Mouse (Mus musculus): Measurements from ENCODE around the gene Spast. TPM values are rescaled to one million over a fixed set of nuclear protein-coding genes. Genes with fewer than 3 reads are reported as not detected.
"Not testable (repeated sequence)": the region's sequence is repeated elsewhere in the genome, so short reads cannot be mapped to it uniquely, and the experiment has no call there.

The Spast gene
- polyA plus RNA-seq, 1 experiment: 11.5 TPM

- not testable (repeated sequence) for DNase-seq (ENCODE audit: low spot score)
These were observed 11.6 kb upstream of the Spast start for GRCm38 (mm10) chr17:74327195-74327594.

DNA sequence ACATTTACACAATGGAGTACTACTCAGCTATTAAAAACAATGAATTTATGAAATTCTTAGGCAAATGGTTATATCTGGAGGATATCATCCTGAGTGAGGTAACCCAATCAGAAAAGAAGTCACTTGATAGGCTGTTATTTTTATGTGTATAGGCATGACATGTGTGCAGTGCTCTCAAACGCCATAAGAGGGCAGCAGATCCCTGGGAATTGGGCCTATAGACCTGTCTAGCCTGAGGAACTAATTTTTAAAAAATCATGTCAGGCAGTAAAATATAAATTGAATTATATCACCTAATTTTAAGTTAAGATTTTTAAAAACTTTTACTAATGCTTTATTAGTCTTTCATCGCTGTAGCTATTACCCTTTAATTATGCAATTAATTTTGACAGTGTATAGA is 10.6 kb upstream of the Spast start:
- not testable (repeated sequence) for DNase-seq (ENCODE audit: low spot score)

- DNase-seq (ENCODE audit: low spot score): no peak
These were observed 7.6 kb upstream of the Spast start for GRCm38 (mm10) chr17:74331049-74331676.

GRCm38 (mm10) chr17:74338225-74338931 is 409 bp upstream of the Spast start:
- peak; percentile 88 for DNase-seq (ENCODE audit: low spot score)

- no peak for DNase-seq (ENCODE audit: low spot score)
These were observed 2.4 kb downstream of the Spast start for GRCm38 (mm10) chr17:74341151-74341550.

DNA sequence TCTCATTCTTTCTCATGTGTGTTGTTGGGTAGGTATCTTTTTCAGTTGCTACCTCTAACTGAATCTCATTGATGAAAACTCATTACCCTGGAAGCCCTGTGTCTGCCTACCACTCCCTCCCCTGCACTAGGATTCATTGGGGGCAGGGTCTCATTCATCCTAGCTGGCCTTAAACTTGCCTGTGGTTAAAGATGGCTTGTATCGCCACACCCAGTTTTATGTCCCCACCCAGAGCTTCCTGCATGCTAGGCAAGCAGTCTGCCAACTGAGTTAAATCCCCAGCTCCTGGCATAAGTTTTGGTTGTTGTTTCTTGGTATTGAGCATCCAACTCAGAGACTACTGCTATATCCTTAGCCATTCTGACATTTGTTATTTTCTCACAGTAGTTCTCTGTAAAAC is 24.8 kb downstream of the Spast start:
- no peak for DNase-seq (ENCODE audit: low spot score)

DNA sequence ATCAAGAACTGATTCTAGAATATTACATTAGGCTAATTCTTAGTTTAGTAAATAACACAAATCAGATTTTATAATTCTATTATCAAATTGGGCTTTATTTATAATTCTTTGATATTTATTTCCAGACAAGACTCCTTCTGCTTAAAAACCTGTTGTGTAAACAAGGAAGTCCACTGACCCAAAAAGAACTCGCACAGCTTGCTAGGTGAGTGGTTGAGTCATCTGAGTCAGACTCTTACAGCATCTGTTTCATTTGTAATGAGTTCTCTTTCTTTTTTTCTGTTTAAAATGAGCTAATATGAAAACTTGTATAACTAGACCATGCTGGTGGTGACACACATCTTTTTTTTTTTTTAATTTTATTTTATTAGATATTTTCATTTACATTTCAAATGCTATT is 38.1 kb downstream of the Spast start:
- no peak for DNase-seq (ENCODE audit: low spot score)

DNA sequence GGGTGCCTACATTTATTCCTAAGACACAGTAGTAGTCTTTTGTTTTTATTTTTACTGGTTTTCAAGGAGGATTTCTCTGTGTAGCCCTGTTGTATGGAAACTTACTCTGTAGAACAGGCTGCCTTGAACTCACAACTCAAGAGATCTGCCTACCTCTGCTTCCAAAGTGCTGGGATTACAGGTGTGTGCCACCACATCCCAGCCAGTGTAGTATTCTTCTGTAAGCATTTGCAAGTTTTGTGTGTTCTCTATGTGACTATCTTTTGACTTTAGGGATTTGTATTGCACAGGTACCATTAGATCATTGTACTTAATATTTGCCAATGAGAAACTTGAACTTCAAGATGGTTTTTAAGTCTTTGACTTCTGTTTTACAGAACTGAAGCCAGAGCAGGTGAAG is 47.9 kb downstream of the Spast start:
- DNase-seq (ENCODE audit: low spot score): no peak

GRCm38 (mm10) chr17:74389847-74390246 is 51.1 kb downstream of the Spast start:
- no peak for DNase-seq (ENCODE audit: low spot score)

- no peak for DNase-seq (ENCODE audit: low spot score)
These were observed 55.6 kb downstream of the Spast start for GRCm38 (mm10) chr17:74394381-74394780.

GRCm38 (mm10) chr17:74394855-74395254 is 56.1 kb downstream of the Spast start:
- DNase-seq (ENCODE audit: low spot score): no peak

GRCm38 (mm10) chr17:74395383-74396065 is 56.7 kb downstream of the Spast start, which contains the start of gene Slc30a6:
Slc30a6 (plus strand) TSS chr17:74395608.
- peak; percentile 87 for DNase-seq (ENCODE audit: low spot score)

DNA sequence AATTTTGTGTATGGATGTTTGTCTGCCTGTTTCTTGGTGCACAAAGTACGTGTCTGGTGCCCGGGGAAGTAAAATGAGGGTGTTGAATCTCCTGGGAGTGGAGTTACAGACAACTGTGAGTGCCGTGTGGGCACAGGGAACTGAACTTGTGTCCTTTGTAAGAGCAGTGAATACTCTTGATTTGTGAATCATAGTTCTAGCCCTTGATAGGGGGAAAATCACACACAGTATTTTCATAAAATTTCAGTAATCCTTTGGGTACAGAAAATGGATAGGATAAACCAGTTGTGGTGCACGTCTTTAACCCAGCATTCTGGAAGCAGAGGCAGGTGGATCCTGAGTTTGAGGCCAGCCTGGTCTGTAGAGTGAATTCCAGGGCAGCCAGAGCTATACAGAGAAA is 58.0 kb downstream of the Spast start:
- DNase-seq (ENCODE audit: low spot score): no peak

GRCm38 (mm10) chr17:74397173-74397572 is 58.4 kb downstream of the Spast start:
- no peak for DNase-seq (ENCODE audit: low spot score)

DNA sequence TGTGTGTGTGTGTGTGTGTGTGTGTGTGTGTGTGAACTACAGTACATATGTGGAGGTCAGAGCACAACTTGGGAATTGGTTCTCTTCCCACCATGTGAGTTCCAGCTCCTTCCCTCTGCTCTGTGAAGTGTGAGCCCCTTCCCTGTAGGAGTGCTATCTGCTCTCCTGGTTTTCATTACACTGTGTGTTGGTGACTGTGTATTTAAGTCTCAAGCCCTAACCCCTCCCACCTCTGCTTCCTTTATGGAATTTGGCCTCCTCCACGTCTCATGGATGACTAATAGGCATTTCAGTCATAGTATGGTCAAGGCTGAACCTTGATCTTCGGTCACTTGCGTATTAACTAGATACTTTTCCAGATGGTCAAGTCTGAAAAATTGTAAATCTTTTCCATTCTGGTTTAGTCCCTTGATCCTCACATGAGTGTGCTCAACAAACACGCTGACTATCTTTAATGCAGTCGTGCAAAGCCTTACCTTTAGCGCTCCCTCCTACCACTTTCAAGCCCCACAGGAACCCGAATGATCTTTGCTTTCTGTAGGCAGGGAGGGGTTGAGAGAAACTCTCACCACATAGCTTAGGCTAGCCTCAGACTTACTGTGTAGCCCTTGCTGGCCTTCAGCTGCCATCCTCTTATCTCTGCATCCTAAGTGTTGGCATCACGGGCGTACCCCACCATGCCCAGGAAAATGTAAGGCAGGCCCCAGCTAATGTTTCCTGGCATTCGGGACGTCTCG is 63.9 kb downstream of the Spast start:
- DNase-seq (ENCODE audit: low spot score): no peak

DNA sequence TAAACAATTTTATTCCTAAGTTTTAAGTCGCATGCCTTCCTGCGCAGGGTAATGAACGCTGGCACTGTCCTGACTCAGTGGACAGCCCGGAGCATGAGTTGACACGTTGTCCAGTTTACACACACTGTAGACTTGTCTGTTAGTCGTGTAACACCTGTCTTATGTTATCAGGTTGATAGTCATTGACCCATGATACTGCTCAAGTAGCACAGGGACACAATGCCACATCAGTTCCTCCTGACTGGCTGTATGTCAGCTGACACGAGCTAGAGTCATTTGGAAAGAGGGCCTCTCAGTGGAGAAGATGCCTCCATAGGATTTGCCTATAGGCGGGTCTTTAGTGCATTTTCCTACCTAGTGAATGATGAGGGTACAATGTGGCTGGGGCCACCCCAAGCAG is 67.7 kb downstream of the Spast start:
- no peak for DNase-seq (ENCODE audit: low spot score)

- DNase-seq (ENCODE audit: low spot score): no peak
These were observed 70.9 kb downstream of the Spast start for GRCm38 (mm10) chr17:74409722-74410121.

- DNase-seq (ENCODE audit: low spot score): no peak
These were observed 74.5 kb downstream of the Spast start for GRCm38 (mm10) chr17:74413324-74413723.

- DNase-seq (ENCODE audit: low spot score): no peak
These were observed 75.9 kb downstream of the Spast start for GRCm38 (mm10) chr17:74414671-74415070.

GRCm38 (mm10) chr17:74416841-74417360 is 78.1 kb downstream of the Spast start:
- DNase-seq (ENCODE audit: low spot score): no peak

DNA sequence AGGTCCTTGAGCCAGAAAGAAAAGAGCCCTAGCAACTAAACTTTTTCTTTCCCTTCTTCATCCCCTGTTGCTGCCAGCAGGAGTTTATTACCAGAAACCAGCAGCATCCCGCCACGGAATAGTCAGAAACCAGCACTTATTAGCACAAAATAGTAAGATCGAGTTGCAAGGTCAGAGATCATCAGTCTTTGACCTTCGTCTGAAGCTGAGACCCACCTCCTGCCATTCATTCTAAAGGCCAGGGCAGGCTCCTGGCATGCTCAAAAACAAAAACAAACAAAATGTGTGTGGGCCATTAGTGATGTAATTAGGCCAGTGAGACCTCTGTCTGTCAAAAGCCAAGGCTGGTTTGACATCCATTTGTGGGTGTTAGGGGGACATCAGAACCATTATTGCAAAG is 79.4 kb downstream of the Spast start:
- DNase-seq (ENCODE audit: low spot score): no peak

GRCm38 (mm10) chr17:74420656-74421055 is 81.9 kb downstream of the Spast start:
- DNase-seq (ENCODE audit: low spot score): no peak

Data from urinary bladder, adult 2 months (tissue).